Mouse (Mus musculus) brain, embryonic 14.5 days (tissue): Measurements from ENCODE around the gene Nxn. TPM values are rescaled to one million over a fixed set of nuclear protein-coding genes. Genes with fewer than 3 reads are reported as not detected.
"Not testable (repeated sequence)": the region's sequence is repeated elsewhere in the genome, so short reads cannot be mapped to it uniquely, and the experiment has no call there.

ENCODE experiments used
- DNase-seq: peaks from one replicate; pipeline ENCODE4 v3.0.0-alpha.2; 2011; ENCODE audit warnings: low read depth
- CTCF ChIP-seq: fragments of 200-500 bp; IDR thresholded peaks from 2 replicates; pipeline ENCODE4 v1.5.1; 2012; ENCODE audit warnings: inconsistent platforms, mild to moderate bottlenecking, moderate library complexity, borderline replicate concordance; ENCODE audit not compliant: insufficient read depth, insufficient read length; ENCODE audit errors: extremely low read depth
- POLR2A ChIP-seq: fragments of 200-500 bp; IDR thresholded peaks from 2 replicates; pipeline ENCODE4 v1.6.1; 2012; ENCODE audit warnings: mild to moderate bottlenecking, inconsistent platforms, borderline replicate concordance; ENCODE audit not compliant: poor library complexity, insufficient read depth, insufficient read length, severe bottlenecking; ENCODE audit errors: extremely low read depth
- polyA plus RNA-seq: library from polyadenylated mRNA; depleted of rRNA; stranded (reverse); fragments of >200 nt; gene quantifications from 2 replicates; pipeline ENCODE4 v1.2.3, GENCODE M21; 2012; rRNA removed

Nxn gene
- polyA plus RNA-seq, 1 experiment, result 40.9 TPM

GRCm38 (mm10) chr11:76236136-76236535 is 162.8 kb downstream of the Nxn start:
- no peak for DNase-seq
- TF ChIP-seq CTCF, result no peak
- no peak for TF ChIP-seq POLR2A

- TF ChIP-seq POLR2A, result no peak
- TF ChIP-seq CTCF, result no peak
- no peak for DNase-seq
Observed at GRCm38 (mm10) chr11:76225051-76225450, 173.9 kb downstream of the Nxn start.

DNA sequence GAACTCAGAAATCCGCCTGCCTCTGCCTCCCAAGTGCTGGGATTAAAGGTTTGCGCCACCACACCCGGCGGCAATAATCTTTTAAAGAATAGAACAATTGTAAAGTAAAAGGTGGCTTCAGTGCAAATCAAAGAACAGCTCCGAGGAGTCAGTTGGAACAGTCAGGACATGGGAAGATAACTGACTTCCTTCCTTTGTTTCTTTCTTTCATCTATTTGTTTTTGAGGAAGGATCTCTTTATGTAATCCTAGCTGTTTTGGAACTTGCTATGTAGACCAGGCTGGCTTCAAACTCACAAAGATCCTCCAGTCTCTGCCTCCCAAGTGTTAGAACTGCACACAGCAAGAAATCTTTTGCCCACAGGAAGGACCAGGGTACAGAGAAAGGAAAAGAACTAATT is 174.3 kb downstream of the Nxn start:
- TF ChIP-seq POLR2A, result no peak
- TF ChIP-seq CTCF, result no peak
- no peak for DNase-seq

- DNase-seq, result peak; percentile 99
- TF ChIP-seq POLR2A, result peak; percentile 92
- TF ChIP-seq CTCF, result peak; percentile 98
Observed at GRCm38 (mm10) chr11:76217390-76217800, 181.5 kb downstream of the Nxn start, which contains the start of the genes Dbil5 and Gemin4. Dbil5 (plus strand) TSS chr11:76217608. Gemin4 (minus strand) TSS chr11:76217664.

GRCm38 (mm10) chr11:76216681-76217389 is 182.1 kb downstream of the Nxn start:
- no peak for TF ChIP-seq POLR2A
- TF ChIP-seq CTCF, result no peak
- peak; percentile 70 for DNase-seq

GRCm38 (mm10) chr11:76216049-76216540 is 182.8 kb downstream of the Nxn start:
- no peak for TF ChIP-seq CTCF
- no peak for TF ChIP-seq POLR2A
- no peak for DNase-seq

DNA sequence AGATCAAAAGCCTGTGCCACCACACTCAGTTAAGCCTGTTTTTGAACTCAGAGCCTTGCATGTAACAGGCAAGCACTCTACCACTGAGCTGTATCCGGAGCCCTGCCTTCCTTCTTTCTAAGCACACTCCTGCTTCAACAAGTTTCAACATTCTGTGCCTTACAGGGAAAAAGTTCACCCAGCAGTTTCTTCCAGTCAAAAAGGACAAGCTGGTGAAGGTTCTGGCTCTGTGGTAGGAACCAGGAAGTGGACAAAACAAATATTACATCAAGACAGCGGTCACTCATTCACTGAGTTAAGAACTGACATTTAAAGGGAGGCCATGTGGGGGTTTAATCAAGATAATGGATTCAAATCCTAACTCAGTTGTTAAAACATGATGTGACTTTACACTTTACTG is 183.9 kb downstream of the Nxn start:
- DNase-seq, result no peak
- TF ChIP-seq CTCF (no peak), POLR2A (no peak)

- DNase-seq, result no peak
- no peak for TF ChIP-seq POLR2A
- TF ChIP-seq CTCF, result no peak
Observed at GRCm38 (mm10) chr11:76213841-76214240, 185.1 kb downstream of the Nxn start.

GRCm38 (mm10) chr11:76211595-76211994 is 187.3 kb downstream of the Nxn start:
- not testable (repeated sequence) for DNase-seq

DNA sequence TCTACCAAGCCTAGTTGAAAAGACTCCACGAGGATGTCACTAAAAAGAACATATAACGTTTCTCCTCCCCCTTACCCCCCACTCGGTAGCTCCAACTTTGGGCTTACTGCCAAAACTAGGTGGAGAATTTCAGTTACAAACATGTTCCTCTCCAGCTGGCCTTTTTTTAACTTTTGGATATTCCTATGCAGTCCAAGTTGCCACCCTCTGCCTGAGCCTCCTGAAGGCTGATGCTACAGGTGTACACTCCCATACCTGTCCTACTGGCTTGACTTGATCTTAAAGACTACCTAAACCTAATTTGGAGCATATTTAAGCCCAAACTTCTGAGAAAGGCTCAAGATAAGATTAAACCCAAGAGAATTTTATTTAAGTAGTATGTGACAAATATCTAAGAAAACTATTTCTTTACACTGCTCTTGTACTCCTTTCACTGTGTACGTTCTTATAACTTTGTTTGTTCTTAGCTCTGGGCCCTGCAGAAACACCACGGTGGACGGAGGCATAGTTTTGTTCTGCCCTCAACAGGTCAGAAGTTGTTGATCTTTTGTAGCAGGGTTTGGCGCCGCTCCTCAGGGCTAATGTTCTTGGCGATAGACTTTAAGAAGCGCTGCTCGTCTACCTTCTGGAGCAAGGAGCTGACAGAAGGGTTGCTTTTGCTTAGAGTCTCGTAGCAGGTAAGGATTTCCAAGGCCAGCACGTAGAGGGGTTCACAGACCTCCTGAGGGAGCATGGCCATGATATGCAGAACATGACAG is 188.5 kb downstream of the Nxn start:
- no peak for DNase-seq
- TF ChIP-seq POLR2A, result no peak
- no peak for TF ChIP-seq CTCF

Other genes with a start within 250 kb of the Nxn start
- 49.1 and 55.8 TPM in 2 replicates for gene Vps53, start 219.5 kb downstream of the Nxn start, polyA plus RNA-seq
- 32.1 and 33.4 TPM in 2 replicates for gene Fam57a, start 219.5 kb downstream of the Nxn start, polyA plus RNA-seq
- 0.24 and 0.75 TPM in 2 replicates for gene Dbil5, start 181.5 kb downstream of the Nxn start, polyA plus RNA-seq
- 12.0 and 12.5 TPM in 2 replicates for gene Gemin4, start 181.5 kb downstream of the Nxn start, polyA plus RNA-seq
- gene Mrm3, start 155.4 kb downstream of the Nxn start, polyA plus RNA-seq, result 11.6 and 12.9 TPM in 2 replicates
- 31.5 and 41.0 TPM in 2 replicates for gene Glod4, start 155.4 kb downstream of the Nxn start, polyA plus RNA-seq
- 32.5 and 36.8 TPM in 2 replicates for gene Timm22, start 7.8 kb upstream of the Nxn start, polyA plus RNA-seq
- gene Abr, start 223.2 kb upstream of the Nxn start, polyA plus RNA-seq, result 210 and 215 TPM in 2 replicates